Mouse (Mus musculus): ENCODE results near the gene Pacrg. TPM values are rescaled to one million over a fixed set of nuclear protein-coding genes. Genes with fewer than 3 reads are reported as not detected.

Gene Pacrg
- polyA plus RNA-seq, 1 experiment from 2014 or later: 0.89 TPM

DNA sequence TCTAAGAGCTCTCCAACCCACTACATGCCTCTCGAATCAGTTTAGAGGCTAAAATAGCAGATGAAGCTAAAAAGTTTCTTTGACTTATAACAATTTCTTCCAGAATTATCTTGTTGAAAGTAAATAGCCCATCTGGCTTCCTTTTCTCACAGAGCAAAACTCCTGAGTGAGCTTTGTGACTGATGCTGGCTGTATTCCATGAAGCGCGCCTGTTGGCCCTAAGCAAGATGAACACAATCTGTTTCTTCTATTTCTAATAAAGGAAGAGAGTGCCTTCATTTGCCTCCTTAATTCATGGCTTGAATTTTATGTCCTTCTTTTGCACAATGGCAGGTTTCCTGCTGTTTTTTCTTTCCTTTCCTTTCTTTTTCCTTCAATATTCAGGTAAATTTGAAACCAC lies 14.1 kb upstream of the Pacrg start:
- Histone ChIP-seq H3K9ac (ENCODE audit: low read length) (no peak overlapping the region), H3K4me2 (replicated peaks; ENCODE audit: low read depth) (no peak overlapping the region), H3K9me3 (ENCODE audit: control insufficient read depth, low read length) (no peaks in the 10 kb centered on the region), H3K4me3 (ENCODE audit: low read depth, low read length) (no peak overlapping the region), H3K4me1 (replicated peaks; ENCODE audit: control insufficient read depth, insufficient read depth) (no peaks in the 10 kb centered on the region), H3K27ac (replicated peaks) (no peak overlapping the region), H3K27me3 (ENCODE audit: control insufficient read depth, insufficient read depth, low read length) (no peaks in the 10 kb centered on the region), H3K36me3 (ENCODE audit: control insufficient read depth, insufficient read depth, low read length) (no peaks in the 10 kb centered on the region)
- 79% methylated on average over 3 of the region's 3 CpGs for WGBS
- DNase-seq (ENCODE audit: low spot score) (no peak), ATAC-seq (ENCODE audit: low FRiP score, low TSS enrichment) (no peak)
- no peak for TF ChIP-seq CTCF (IDR thresholded peaks at IDR 0.05; ENCODE audit: low read depth)
- TF ChIP-seq EP300 (optimal IDR thresholded peaks at IDR 0.05): no peak

DNA sequence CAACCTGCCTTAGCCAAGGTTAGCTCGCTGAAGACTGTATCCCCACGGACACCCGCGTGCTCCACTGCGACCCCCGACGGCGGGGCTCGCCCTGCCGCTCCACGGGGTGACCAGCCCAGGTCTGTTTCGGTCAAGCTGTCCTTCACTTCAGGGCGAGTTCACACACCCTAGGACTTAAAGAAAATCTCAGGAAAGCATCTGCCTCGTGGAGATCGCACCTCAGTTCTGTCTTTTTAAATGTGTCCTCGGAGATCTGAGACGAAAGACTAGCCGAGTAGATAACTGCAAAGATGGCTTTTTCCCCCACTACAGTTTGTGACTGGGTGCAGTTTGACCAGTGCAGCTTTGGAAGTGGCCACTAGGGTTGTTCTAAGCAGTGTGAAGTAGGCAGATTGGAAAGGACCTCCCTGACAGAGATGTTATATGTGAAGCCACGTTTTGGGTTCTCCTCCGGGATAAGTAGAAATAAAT lies 655 bp upstream of the Pacrg start:
- Histone ChIP-seq H3K4me3 (ENCODE audit: low read depth, low read length) (peak overlapping the region; percentile 68), H3K27ac (replicated peaks) (peak overlapping the region; percentile 83), H3K4me2 (replicated peaks; ENCODE audit: low read depth) (peak overlapping the region; percentile 84), H3K4me1 (replicated peaks; ENCODE audit: control insufficient read depth, insufficient read depth) (no peaks in the 10 kb centered on the region), H3K9me3 (ENCODE audit: control insufficient read depth, low read length) (no peaks in the 10 kb centered on the region), H3K27me3 (ENCODE audit: control insufficient read depth, insufficient read depth, low read length) (no peaks in the 10 kb centered on the region), H3K9ac (ENCODE audit: low read length) (peak overlapping the region; percentile 76), H3K36me3 (ENCODE audit: control insufficient read depth, insufficient read depth, low read length) (no peaks in the 10 kb centered on the region)
- TF ChIP-seq EP300 (optimal IDR thresholded peaks at IDR 0.05) (no peak), CTCF (IDR thresholded peaks at IDR 0.05; ENCODE audit: low read depth) (peak; percentile 71)
- DNase-seq (ENCODE audit: low spot score): peak; percentile 69
- ATAC-seq (ENCODE audit: low FRiP score, low TSS enrichment): peak; percentile 84
- 2% methylated on average over 20 of the region's 20 CpGs for WGBS

DNA sequence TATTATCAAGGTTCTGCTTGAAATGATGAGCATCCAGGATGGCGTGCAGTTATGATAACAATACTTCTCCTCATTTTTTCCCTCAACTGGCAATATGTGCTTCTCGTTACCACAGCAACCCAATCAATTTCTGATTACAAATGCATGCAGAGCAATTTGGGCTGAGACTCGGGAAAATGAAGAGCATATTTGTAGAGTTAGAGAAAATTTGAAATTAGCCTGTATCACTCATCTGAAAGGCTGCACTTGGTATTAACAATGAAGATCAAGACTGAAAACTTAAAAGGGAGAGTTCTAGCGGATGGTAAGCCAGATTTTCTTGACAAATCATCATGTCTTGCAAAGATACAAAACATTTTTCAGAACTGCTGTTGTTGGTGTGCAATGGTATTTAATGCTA lies 21.1 kb downstream of the Pacrg start:
- DNase-seq (ENCODE audit: low spot score): no peak
- ATAC-seq (ENCODE audit: low FRiP score, low TSS enrichment): no peak
- H3K27ac ChIP-seq (replicated peaks): no peak overlapping the region
- WGBS: 75% methylated on average over 4 of the region's 4 CpGs
- no peak overlapping the region for H3K4me2 ChIP-seq (replicated peaks; ENCODE audit: low read depth)
- H3K9ac ChIP-seq (ENCODE audit: low read length): no peak overlapping the region
- H3K27me3 ChIP-seq (ENCODE audit: control insufficient read depth, insufficient read depth, low read length): no peaks in the 10 kb centered on the region
- no peaks in the 10 kb centered on the region for H3K4me1 ChIP-seq (replicated peaks; ENCODE audit: control insufficient read depth, insufficient read depth)
- TF ChIP-seq CTCF (IDR thresholded peaks at IDR 0.05; ENCODE audit: low read depth) (no peak), EP300 (optimal IDR thresholded peaks at IDR 0.05) (no peak)
- no peak overlapping the region for H3K4me3 ChIP-seq (ENCODE audit: low read depth, low read length)
- H3K36me3 ChIP-seq (ENCODE audit: control insufficient read depth, insufficient read depth, low read length): no peaks in the 10 kb centered on the region
- H3K9me3 ChIP-seq (ENCODE audit: control insufficient read depth, low read length): no peaks in the 10 kb centered on the region

DNA sequence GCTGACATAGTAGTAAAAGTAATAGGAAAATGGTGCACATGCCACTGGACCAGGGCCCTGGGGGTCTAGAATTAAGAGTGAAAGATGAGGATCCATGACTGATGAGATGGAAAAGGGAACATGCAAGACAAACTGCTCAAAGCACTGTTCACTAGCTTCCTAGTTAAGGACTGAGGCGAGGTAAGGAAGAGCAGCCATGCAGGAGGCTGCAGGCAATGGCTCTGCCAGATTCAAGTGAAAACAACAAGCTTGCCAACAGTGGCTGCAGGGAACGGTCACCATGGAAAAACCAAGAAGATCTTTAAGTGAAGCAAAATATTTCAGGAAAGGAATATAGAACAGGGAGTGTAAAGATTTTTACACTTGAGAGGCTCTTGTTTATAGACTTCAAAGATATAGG lies 31.5 kb downstream of the Pacrg start:
- H3K27me3 ChIP-seq (ENCODE audit: control insufficient read depth, insufficient read depth, low read length): no peaks in the 10 kb centered on the region
- H3K9me3 ChIP-seq (ENCODE audit: control insufficient read depth, low read length): no peaks in the 10 kb centered on the region
- no peak for DNase-seq (ENCODE audit: low spot score)
- no peaks in the 10 kb centered on the region for H3K4me1 ChIP-seq (replicated peaks; ENCODE audit: control insufficient read depth, insufficient read depth)
- no peak overlapping the region for H3K27ac ChIP-seq (replicated peaks)
- H3K36me3 ChIP-seq (ENCODE audit: control insufficient read depth, insufficient read depth, low read length): no peaks in the 10 kb centered on the region
- no peak for ATAC-seq (ENCODE audit: low FRiP score, low TSS enrichment)
- H3K4me2 ChIP-seq (replicated peaks; ENCODE audit: low read depth): no peak overlapping the region
- no peak overlapping the region for H3K4me3 ChIP-seq (ENCODE audit: low read depth, low read length)
- 75% methylated on average over 2 of the region's 2 CpGs for WGBS
- no peak for TF ChIP-seq EP300 (optimal IDR thresholded peaks at IDR 0.05)
- no peak for TF ChIP-seq CTCF (IDR thresholded peaks at IDR 0.05; ENCODE audit: low read depth)
- H3K9ac ChIP-seq (ENCODE audit: low read length): no peak overlapping the region

DNA sequence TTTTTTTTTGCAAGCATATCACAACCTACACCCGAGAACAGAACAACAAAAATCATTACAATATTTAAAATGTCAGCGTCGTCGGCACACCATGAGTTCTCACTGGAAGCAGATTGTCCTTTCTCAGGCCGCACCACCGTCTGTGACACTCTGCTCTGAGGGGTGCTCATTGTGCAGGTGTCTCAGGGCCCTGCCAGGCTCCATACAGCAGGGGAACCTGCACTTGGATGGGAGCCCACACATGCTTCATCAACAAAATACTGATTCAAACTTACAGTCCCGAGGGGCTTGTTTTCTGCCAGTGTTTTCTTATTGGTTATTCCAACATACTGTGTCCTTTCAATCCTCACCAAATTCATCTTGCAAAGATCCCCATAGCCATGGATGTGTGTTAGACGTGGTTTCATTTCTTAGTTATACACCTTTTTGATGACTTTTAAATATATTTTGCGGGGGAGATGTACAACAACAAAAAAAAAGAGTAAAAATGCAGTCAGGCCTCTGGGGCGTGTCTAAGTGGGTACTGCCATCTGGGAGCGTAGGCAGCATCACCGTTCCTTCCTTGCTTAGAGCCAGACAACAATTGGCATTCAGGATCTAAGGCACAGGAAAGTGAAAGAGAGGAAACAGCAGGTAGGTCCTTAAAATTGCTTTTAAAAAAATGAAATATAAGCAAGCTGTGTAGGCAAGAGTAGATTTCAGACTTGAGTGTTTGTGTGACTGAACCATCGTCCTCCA lies 32.7 kb downstream of the Pacrg start:
- Histone ChIP-seq H3K4me2 (replicated peaks; ENCODE audit: low read depth) (no peak overlapping the region), H3K27me3 (ENCODE audit: control insufficient read depth, insufficient read depth, low read length) (no peaks in the 10 kb centered on the region), H3K4me1 (replicated peaks; ENCODE audit: control insufficient read depth, insufficient read depth) (no peaks in the 10 kb centered on the region), H3K9ac (ENCODE audit: low read length) (no peak overlapping the region), H3K27ac (replicated peaks) (no peak overlapping the region), H3K4me3 (ENCODE audit: low read depth, low read length) (no peak overlapping the region), H3K9me3 (ENCODE audit: control insufficient read depth, low read length) (no peaks in the 10 kb centered on the region), H3K36me3 (ENCODE audit: control insufficient read depth, insufficient read depth, low read length) (no peaks in the 10 kb centered on the region)
- 84% methylated on average over 13 of the region's 13 CpGs for WGBS
- TF ChIP-seq CTCF (IDR thresholded peaks at IDR 0.05; ENCODE audit: low read depth): no peak
- TF ChIP-seq EP300 (optimal IDR thresholded peaks at IDR 0.05): no peak
- no peak for DNase-seq (ENCODE audit: low spot score)
- ATAC-seq (ENCODE audit: low FRiP score, low TSS enrichment): no peak

DNA sequence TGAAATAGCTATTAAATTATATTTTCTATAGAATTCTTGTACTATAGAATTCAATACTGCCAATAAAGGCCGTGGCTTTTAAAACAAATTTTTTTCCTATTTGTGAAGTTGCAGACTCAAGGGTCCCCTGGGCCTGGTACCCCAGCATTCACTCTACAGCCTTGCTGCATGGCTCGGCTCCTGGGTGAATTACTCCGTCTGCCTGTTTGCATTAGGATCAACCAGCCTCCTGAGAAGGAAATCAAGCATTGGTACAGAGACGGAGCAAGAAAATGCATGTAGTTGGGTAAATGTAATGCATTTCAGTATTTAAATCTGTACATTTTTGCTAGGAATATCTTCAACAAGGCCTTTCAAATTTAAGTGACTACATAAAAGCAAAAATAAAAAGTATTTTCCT lies 33.4 kb downstream of the Pacrg start:
- ATAC-seq (ENCODE audit: low FRiP score, low TSS enrichment) (no peak), DNase-seq (ENCODE audit: low spot score) (no peak)
- TF ChIP-seq EP300 (optimal IDR thresholded peaks at IDR 0.05): no peak
- Histone ChIP-seq H3K4me2 (replicated peaks; ENCODE audit: low read depth) (no peak overlapping the region), H3K4me1 (replicated peaks; ENCODE audit: control insufficient read depth, insufficient read depth) (no peaks in the 10 kb centered on the region), H3K36me3 (ENCODE audit: control insufficient read depth, insufficient read depth, low read length) (no peaks in the 10 kb centered on the region), H3K27me3 (ENCODE audit: control insufficient read depth, insufficient read depth, low read length) (no peaks in the 10 kb centered on the region), H3K4me3 (ENCODE audit: low read depth, low read length) (no peak overlapping the region), H3K9ac (ENCODE audit: low read length) (no peak overlapping the region), H3K9me3 (ENCODE audit: control insufficient read depth, low read length) (no peaks in the 10 kb centered on the region), H3K27ac (replicated peaks) (no peak overlapping the region)
- WGBS: 71% methylated on average over 4 of the region's 4 CpGs

All from stomach, postnatal 0 days (tissue).